Mouse (Mus musculus) megakaryocyte-erythroid progenitor cell, adult 5 weeks (primary cell): ENCODE measurements around the gene Kcmf1. TPM values are rescaled to one million over a fixed set of nuclear protein-coding genes. Genes with fewer than 3 reads are reported as not detected.

Experiments
- polyA plus RNA-seq: library from polyadenylated mRNA; stranded (reverse); fragments of >175 nt; gene quantifications from 2 replicates; pipeline ENCODE4 v1.2.3, GENCODE M21; 2012

The Kcmf1 gene
- polyA plus RNA-seq: 56.7 and 65.9 TPM in 2 replicates

GRCm38 (mm10) chr6:72899781-72900681, at the start of gene Kcmf1:
Kcmf1 (minus strand) TSS chr6:72899979.

Other genes with a start within 250 kb of the Kcmf1 start
- 0.89 and 1.6 TPM in 2 replicates for gene Tcf7l1, start 110.7 kb downstream of the Kcmf1 start, polyA plus RNA-seq
- gene Tmsb10, start 58.8 kb upstream of the Kcmf1 start, polyA plus RNA-seq: 932 and 964 TPM in 2 replicates